Mouse (Mus musculus) brain, adult 10 weeks (tissue): ENCODE data around the gene Kcnab2. TPM values are rescaled to one million over a fixed set of nuclear protein-coding genes. Genes with fewer than 3 reads are reported as not detected.

ENCODE experiments used
- polyA plus RNA-seq: library from polyadenylated mRNA; stranded (reverse); fragments of 350-450 nt; fragmentation: Illumina TruSeq; extraction: RNeasy Lipid Tissue Mini Kit (QIAGEN cat#74804); gene quantifications from one replicate; pipeline ENCODE4 v1.2.3, GENCODE M21; 2015; ENCODE audit warnings: low read depth, low replicate concordance

Gene Kcnab2
- 263 TPM for polyA plus RNA-seq

DNA sequence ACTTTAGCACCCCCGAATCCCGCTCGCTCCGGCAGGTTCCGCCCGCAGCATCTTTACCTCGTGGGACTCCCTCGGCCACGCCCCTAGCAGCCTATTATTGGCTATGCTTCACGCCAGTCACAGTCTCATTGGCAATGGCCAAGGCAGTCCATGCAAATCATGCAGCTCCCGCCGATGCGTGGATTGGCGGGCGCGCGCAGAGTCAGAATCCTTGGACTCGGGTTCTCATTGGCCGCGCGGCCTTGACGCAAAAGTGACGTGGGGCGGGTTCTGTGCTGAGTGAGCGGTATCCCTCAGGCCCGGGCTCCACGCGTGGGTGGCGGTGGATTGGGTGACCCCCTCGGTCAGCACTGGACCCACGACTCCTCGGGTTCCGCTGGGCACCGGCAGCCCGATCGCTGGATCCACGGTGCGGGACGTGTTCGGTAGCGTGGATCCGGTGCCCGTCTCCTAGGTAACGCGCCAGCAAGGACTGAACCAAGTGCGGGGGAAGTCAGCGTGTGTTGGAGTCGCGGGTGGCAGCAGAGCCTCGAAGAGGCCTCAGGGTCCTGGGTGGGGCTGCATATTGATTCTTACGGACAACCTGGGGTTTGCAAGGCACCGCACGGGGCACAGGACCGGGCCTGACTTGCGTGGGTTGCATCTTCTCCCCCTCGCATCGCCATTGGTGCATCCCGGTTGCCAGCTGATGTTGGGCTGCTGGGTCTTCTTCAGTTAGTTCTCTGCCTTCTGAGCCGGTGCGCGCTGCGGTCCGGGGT is at the start of gene Kcnab2:
Gene Kcnab2 (minus strand): TSS at position 406 of the 758 bp plus-strand sequence.

DNA sequence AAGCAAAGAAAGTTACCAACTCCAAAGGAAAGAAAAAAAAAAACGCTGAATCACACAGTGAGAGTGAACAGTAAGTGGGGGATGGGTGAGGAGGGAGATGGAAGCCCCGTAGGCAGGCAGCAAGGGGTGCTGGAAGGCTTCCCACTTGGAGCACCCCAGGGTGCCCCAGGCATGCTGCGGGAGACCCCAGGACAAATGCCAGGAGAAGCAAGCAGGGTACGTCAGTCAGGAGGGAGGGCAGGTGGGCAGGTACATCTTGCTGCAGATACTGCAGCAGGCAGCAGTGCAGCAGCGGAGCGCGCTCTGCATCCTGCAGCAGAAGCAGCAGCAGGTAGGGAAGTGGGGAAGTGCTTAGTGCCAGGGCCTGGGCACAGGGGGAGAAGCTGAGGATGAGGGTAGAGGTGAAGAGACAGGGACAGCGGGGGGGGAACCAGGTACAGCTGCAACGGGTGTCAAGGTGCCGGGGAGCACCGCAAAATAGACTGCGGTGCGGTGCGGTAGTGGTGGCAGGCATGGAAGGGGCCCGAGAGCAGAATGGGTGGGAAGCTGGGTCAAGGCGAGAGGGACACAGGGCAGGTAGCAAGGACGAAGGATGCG is 1.1 kb downstream of the Kcnab2 start, which contains the start of gene Nphp4:
Gene Nphp4 (plus strand): TSS at position 280 of the 597 bp plus-strand sequence.

Other genes starting within 250 kb of the Kcnab2 start
- 15.5 TPM for gene Gpr153, start 203.6 kb downstream of the Kcnab2 start, polyA plus RNA-seq
- gene Hes3, start 186.2 kb downstream of the Kcnab2 start, polyA plus RNA-seq: 0.33 TPM
- 34.6 TPM for gene Icmt, start 180.6 kb downstream of the Kcnab2 start, polyA plus RNA-seq
- 9.3 TPM for gene Rnf207, start 158.9 kb downstream of the Kcnab2 start, polyA plus RNA-seq
- gene Rpl22, start 152.1 kb downstream of the Kcnab2 start, polyA plus RNA-seq: 340 TPM
- 71.6 TPM for gene Chd5, start 139.2 kb downstream of the Kcnab2 start, polyA plus RNA-seq
- gene Nphp4, start 1.2 kb downstream of the Kcnab2 start, polyA plus RNA-seq: 6.6 TPM